Mouse (Mus musculus) right cerebral cortex, adult 2 months (tissue): ENCODE data around the gene Rrn3.
"Not testable (repeated sequence)": the region's sequence is repeated elsewhere in the genome, so short reads cannot be mapped to it uniquely, and the experiment has no call there.

ENCODE experiments used
- DNase-seq, 2 experiments: peaks; one replicate each; pipeline ENCODE4 v3.0.0; 2021 to 2022; ENCODE audit warnings: low spot score in 2 of 2

Rrn3 gene

GRCm38 (mm10) chr16:13780353-13781036, at the start of gene Rrn3:
Gene Rrn3 (plus strand): TSS chr16:13780708.
- DNase-seq, result peak; percentile 88 to 90

- DNase-seq, result no peak
These were observed 47.7 kb upstream of the Rrn3 start for GRCm38 (mm10) chr16:13732786-13733185.

GRCm38 (mm10) chr16:13733518-13734137, 46.9 kb upstream of the Rrn3 start:
- peak; percentile 84 to 88 for DNase-seq

- DNase-seq, result no peak
These were observed 44.5 kb upstream of the Rrn3 start for GRCm38 (mm10) chr16:13735977-13736376.

GRCm38 (mm10) chr16:13739044-13739443, 41.5 kb upstream of the Rrn3 start:
- not testable (repeated sequence) for DNase-seq

GRCm38 (mm10) chr16:13740844-13741243, 39.7 kb upstream of the Rrn3 start:
- DNase-seq, result no peak

GRCm38 (mm10) chr16:13747708-13748107, 32.8 kb upstream of the Rrn3 start:
- no peak for DNase-seq

GRCm38 (mm10) chr16:13748124-13748523, 32.4 kb upstream of the Rrn3 start:
- DNase-seq, result no peak

- DNase-seq, result not testable (repeated sequence)
These were observed 31.7 kb upstream of the Rrn3 start for GRCm38 (mm10) chr16:13748813-13749212.

GRCm38 (mm10) chr16:13749306-13749705, 31.2 kb upstream of the Rrn3 start:
- DNase-seq, result no peak

- DNase-seq, result no peak
These were observed 30.5 kb upstream of the Rrn3 start for GRCm38 (mm10) chr16:13749981-13750380.

GRCm38 (mm10) chr16:13750626-13751025, 29.9 kb upstream of the Rrn3 start:
- DNase-seq, result no peak

- DNase-seq, result no peak
These were observed 26.5 kb upstream of the Rrn3 start for GRCm38 (mm10) chr16:13753986-13754385.

- peak; percentile 92 to 94 for DNase-seq
These were observed 25.9 kb upstream of the Rrn3 start for GRCm38 (mm10) chr16:13754400-13755190.

- DNase-seq, result no peak
These were observed 22.7 kb upstream of the Rrn3 start for GRCm38 (mm10) chr16:13757823-13758222.

GRCm38 (mm10) chr16:13762807-13763206, 17.7 kb upstream of the Rrn3 start:
- not testable (repeated sequence) for DNase-seq

- no peak for DNase-seq
These were observed 16.0 kb upstream of the Rrn3 start for GRCm38 (mm10) chr16:13764519-13764918.

- no peak for DNase-seq
These were observed 14.1 kb upstream of the Rrn3 start for GRCm38 (mm10) chr16:13766367-13766766.

GRCm38 (mm10) chr16:13771603-13772002, 8.9 kb upstream of the Rrn3 start:
- DNase-seq, result not testable (repeated sequence)

GRCm38 (mm10) chr16:13772051-13772450, 8.5 kb upstream of the Rrn3 start:
- DNase-seq, result not testable (repeated sequence)

GRCm38 (mm10) chr16:13774011-13774410, 6.5 kb upstream of the Rrn3 start:
- not testable (repeated sequence) for DNase-seq

- not testable (repeated sequence) for DNase-seq
These were observed 5.9 kb upstream of the Rrn3 start for GRCm38 (mm10) chr16:13774651-13775050.

- no peak for DNase-seq
These were observed 708 bp downstream of the Rrn3 start for GRCm38 (mm10) chr16:13781216-13781615.
